Mouse (Mus musculus): ENCODE measurements at regions not wholly inside any gene's neighbourhood (a gene's known extent, or its start where the extent isn't known, plus 50 kb on each side); places are given as distances from the start of the nearest gene placed in this dataset.

- no peak for TF ChIP-seq POLR2A (IDR thresholded peaks at IDR 0.05; ENCODE audit: low read depth, low read length)
- no peak for TF ChIP-seq CTCF (IDR thresholded peaks at IDR 0.05; ENCODE audit: extremely low read depth, insufficient read depth, insufficient read length, insufficient replicate concordance)
- DNase-seq (ENCODE audit: low read depth in 1 of 2, low spot score in 2 of 2), result no peak
- Histone ChIP-seq H3K36me3 (ENCODE audit: control insufficient read depth, insufficient read depth, low read length) (no peaks in the 10 kb centered on the region), H3K27ac (ENCODE audit: insufficient read depth, low read length) (no peak overlapping the region), H3K27me3 (ENCODE audit: control insufficient read depth, insufficient read depth, low read length) (no peaks in the 10 kb centered on the region), H3K4me3 (ENCODE audit: extremely low read depth, insufficient read depth, insufficient read length) (no peak overlapping the region), H3K4me1 (ENCODE audit: control insufficient read depth, insufficient read depth, insufficient read length) (no peaks in the 10 kb centered on the region)
- WGBS, result 69% methylated on average over 4 of the region's 4 CpGs
Observed at GRCm38 (mm10) chr13:72763337-72763736, 134.7 kb downstream of the Irx2 start.

GRCm38 (mm10) chr13:72767306-72767705 is 138.7 kb downstream of the Irx2 start:
- no peaks in the 10 kb centered on the region for H3K36me3 ChIP-seq (ENCODE audit: control insufficient read depth, insufficient read depth, low read length)
- 60% methylated on average over 5 of the region's 5 CpGs for whole genome bisulfite sequencing
- H3K27me3 ChIP-seq (ENCODE audit: control insufficient read depth, insufficient read depth, low read length), result no peaks in the 10 kb centered on the region
- TF ChIP-seq CTCF (IDR thresholded peaks at IDR 0.05; ENCODE audit: extremely low read depth, insufficient read depth, insufficient read length, insufficient replicate concordance), result no peak
- DNase-seq (ENCODE audit: low read depth in 1 of 2, low spot score in 2 of 2), result no peak
- H3K4me1 ChIP-seq (ENCODE audit: control insufficient read depth, insufficient read depth, insufficient read length), result no peaks in the 10 kb centered on the region
- no peak overlapping the region for H3K27ac ChIP-seq (ENCODE audit: insufficient read depth, low read length)
- no peak overlapping the region for H3K4me3 ChIP-seq (ENCODE audit: extremely low read depth, insufficient read depth, insufficient read length)

- DNase-seq (ENCODE audit: low read depth in 1 of 2, low spot score in 2 of 2), result no peak
- Histone ChIP-seq H3K27me3 (ENCODE audit: control insufficient read depth, insufficient read depth, low read length) (no peaks in the 10 kb centered on the region), H3K4me1 (ENCODE audit: control insufficient read depth, insufficient read depth, insufficient read length) (no peaks in the 10 kb centered on the region), H3K36me3 (ENCODE audit: control insufficient read depth, insufficient read depth, low read length) (no peaks in the 10 kb centered on the region), H3K4me3 (ENCODE audit: extremely low read depth, insufficient read depth, insufficient read length) (no peak overlapping the region), H3K27ac (ENCODE audit: insufficient read depth, low read length) (no peak overlapping the region)
- TF ChIP-seq CTCF (IDR thresholded peaks at IDR 0.05; ENCODE audit: extremely low read depth, insufficient read depth, insufficient read length, insufficient replicate concordance), result no peak
- no peak for TF ChIP-seq POLR2A (IDR thresholded peaks at IDR 0.05; ENCODE audit: low read depth, low read length)
- WGBS, result 67% methylated on average over 12 of the region's 12 CpGs
Observed at GRCm38 (mm10) chr13:72769007-72769595, 140.5 kb downstream of the Irx2 start.

GRCm38 (mm10) chr13:72783026-72783726 is 154.6 kb downstream of the Irx2 start:
- no peak for DNase-seq (ENCODE audit: low read depth in 1 of 2, low spot score in 2 of 2)
- Histone ChIP-seq H3K4me1 (ENCODE audit: control insufficient read depth, insufficient read depth, insufficient read length) (no peaks in the 10 kb centered on the region), H3K27me3 (ENCODE audit: control insufficient read depth, insufficient read depth, low read length) (no peaks in the 10 kb centered on the region), H3K36me3 (ENCODE audit: control insufficient read depth, insufficient read depth, low read length) (no peaks in the 10 kb centered on the region), H3K4me3 (ENCODE audit: extremely low read depth, insufficient read depth, insufficient read length) (no peak overlapping the region), H3K27ac (ENCODE audit: insufficient read depth, low read length) (no peak overlapping the region)
- WGBS, result 45% methylated on average over 7 of the region's 7 CpGs
- TF ChIP-seq CTCF (IDR thresholded peaks at IDR 0.05; ENCODE audit: extremely low read depth, insufficient read depth, insufficient read length, insufficient replicate concordance), result no peak
- TF ChIP-seq POLR2A (IDR thresholded peaks at IDR 0.05; ENCODE audit: low read depth, low read length), result no peak

- Histone ChIP-seq H3K27me3 (ENCODE audit: control insufficient read depth, insufficient read depth, low read length) (no peaks in the 10 kb centered on the region), H3K4me3 (ENCODE audit: extremely low read depth, insufficient read depth, insufficient read length) (no peak overlapping the region), H3K27ac (ENCODE audit: insufficient read depth, low read length) (no peak overlapping the region), H3K36me3 (ENCODE audit: control insufficient read depth, insufficient read depth, low read length) (no peaks in the 10 kb centered on the region), H3K4me1 (ENCODE audit: control insufficient read depth, insufficient read depth, insufficient read length) (no peaks in the 10 kb centered on the region)
- WGBS, result 60% methylated on average over 6 of the region's 6 CpGs
- no peak for DNase-seq (ENCODE audit: low read depth in 1 of 2, low spot score in 2 of 2)
- no peak for TF ChIP-seq POLR2A (IDR thresholded peaks at IDR 0.05; ENCODE audit: low read depth, low read length)
- no peak for TF ChIP-seq CTCF (IDR thresholded peaks at IDR 0.05; ENCODE audit: extremely low read depth, insufficient read depth, insufficient read length, insufficient replicate concordance)
Observed at GRCm38 (mm10) chr13:72783727-72784070, 155.1 kb downstream of the Irx2 start.

GRCm38 (mm10) chr13:72792695-72793094 is 164.1 kb downstream of the Irx2 start:
- Histone ChIP-seq H3K4me1 (ENCODE audit: control insufficient read depth, insufficient read depth, insufficient read length) (no peaks in the 10 kb centered on the region), H3K4me3 (ENCODE audit: extremely low read depth, insufficient read depth, insufficient read length) (no peak overlapping the region), H3K27me3 (ENCODE audit: control insufficient read depth, insufficient read depth, low read length) (no peaks in the 10 kb centered on the region), H3K36me3 (ENCODE audit: control insufficient read depth, insufficient read depth, low read length) (no peaks in the 10 kb centered on the region), H3K27ac (ENCODE audit: insufficient read depth, low read length) (no peak overlapping the region)
- 64% methylated on average over 3 of the region's 3 CpGs for WGBS
- TF ChIP-seq POLR2A (IDR thresholded peaks at IDR 0.05; ENCODE audit: low read depth, low read length) (no peak), CTCF (IDR thresholded peaks at IDR 0.05; ENCODE audit: extremely low read depth, insufficient read depth, insufficient read length, insufficient replicate concordance) (no peak)
- DNase-seq (ENCODE audit: low read depth in 1 of 2, low spot score in 2 of 2), result no peak

- DNase-seq (ENCODE audit: low read depth in 1 of 2, low spot score in 2 of 2), result no peak
- no peaks in the 10 kb centered on the region for H3K4me1 ChIP-seq (ENCODE audit: control insufficient read depth, insufficient read depth, insufficient read length)
- WGBS, result 52% methylated on average over 8 of the region's 8 CpGs
- H3K36me3 ChIP-seq (ENCODE audit: control insufficient read depth, insufficient read depth, low read length), result no peaks in the 10 kb centered on the region
- H3K27me3 ChIP-seq (ENCODE audit: control insufficient read depth, insufficient read depth, low read length), result no peaks in the 10 kb centered on the region
- H3K4me3 ChIP-seq (ENCODE audit: extremely low read depth, insufficient read depth, insufficient read length), result no peak overlapping the region
- no peak overlapping the region for H3K27ac ChIP-seq (ENCODE audit: insufficient read depth, low read length)
- TF ChIP-seq POLR2A (IDR thresholded peaks at IDR 0.05; ENCODE audit: low read depth, low read length) (no peak), CTCF (IDR thresholded peaks at IDR 0.05; ENCODE audit: extremely low read depth, insufficient read depth, insufficient read length, insufficient replicate concordance) (no peak)
Observed at GRCm38 (mm10) chr13:72800021-72800420, 171.4 kb downstream of the Irx2 start.
